Mouse (Mus musculus): Measurements from ENCODE around the gene Prkaca.
A peak's percentile ranks its signal among the peaks of the same experiment; 100 is the strongest.
"Not testable (repeated sequence)": the region's sequence is repeated elsewhere in the genome, so short reads cannot be mapped to it uniquely, and the experiment has no call there.

Prkaca gene

GRCm38 (mm10) chr8:83976101-83976630 is 3.4 kb downstream of the Prkaca start:
- no peak for DNase-seq

DNA sequence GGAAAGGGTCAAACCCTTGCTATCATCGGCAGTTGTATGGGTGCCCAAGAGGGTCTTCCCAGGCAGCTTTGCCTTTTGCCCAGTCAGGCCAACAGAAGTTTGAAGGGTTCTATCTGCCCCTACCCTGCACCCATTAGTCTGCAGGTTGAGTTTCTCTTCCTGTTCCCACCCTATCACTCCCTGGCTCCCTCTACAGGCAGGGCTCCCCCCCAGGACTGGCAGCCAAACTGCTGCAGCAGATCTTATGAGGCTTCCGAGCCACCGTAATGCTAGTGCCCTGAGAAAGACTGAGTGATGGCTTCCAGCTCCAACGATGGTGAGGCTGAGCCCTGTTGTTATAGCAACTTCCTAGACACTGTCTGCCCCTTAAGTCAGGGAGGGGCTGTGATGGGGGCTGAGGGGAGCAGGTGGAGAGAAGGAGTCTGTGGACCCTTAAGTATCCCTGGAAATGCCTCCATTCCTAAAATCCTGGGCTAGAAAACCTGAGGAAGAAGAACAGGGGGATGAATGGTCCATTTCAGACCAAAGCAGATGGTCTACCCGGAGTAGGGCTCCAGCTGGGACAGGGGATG is 4.1 kb downstream of the Prkaca start:
- DNase-seq, result no peak

GRCm38 (mm10) chr8:83977646-83978045 is 4.9 kb downstream of the Prkaca start:
- DNase-seq, result peak in 1 of 2 experiments; percentile 34

DNA sequence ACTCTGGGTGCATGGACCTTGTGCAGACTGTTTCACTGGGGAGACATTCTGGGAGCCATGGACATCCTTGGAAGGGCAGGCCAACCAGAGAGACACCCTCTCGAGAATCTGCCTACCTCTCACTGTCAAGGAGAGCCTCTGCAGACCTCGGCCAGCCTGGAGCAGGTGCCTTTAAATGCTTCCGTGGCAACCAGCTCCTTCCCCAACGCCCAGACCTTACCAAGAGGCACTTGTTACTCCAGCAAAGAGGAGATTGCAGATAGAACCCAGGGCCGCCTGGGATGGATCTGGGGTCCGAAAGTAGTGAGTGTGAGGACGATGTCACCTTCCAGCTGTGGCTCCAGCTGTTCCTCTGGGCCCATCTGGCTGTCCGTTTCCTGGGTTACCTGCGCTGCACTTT is 5.4 kb downstream of the Prkaca start:
- no peak for DNase-seq

DNA sequence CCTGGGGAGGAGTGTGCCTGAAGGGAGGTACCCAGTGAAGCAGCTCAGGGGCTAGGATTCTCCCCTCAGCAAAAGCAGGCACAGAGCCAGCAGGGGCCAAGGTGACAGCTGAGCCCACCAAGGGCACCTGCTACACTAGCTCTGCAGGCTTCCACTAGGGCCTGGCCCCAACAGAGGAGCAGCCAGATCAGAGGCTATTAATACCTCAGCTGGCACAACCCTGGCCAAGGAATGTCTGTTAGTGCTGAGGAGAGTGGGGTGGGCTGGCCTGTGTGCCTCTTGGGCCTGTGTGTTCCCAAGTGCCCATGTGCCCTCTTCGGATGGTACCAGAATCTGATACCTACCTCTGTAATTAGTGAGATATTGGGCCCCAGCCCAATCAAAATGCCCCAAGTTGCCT is 7.5 kb downstream of the Prkaca start:
- DNase-seq, result no peak

GRCm38 (mm10) chr8:83980845-83981244 is 8.1 kb downstream of the Prkaca start:
- DNase-seq, result no peak

GRCm38 (mm10) chr8:83981533-83981932 is 8.7 kb downstream of the Prkaca start:
- no peak for DNase-seq

- DNase-seq, result no peak
Observed at GRCm38 (mm10) chr8:83982449-83982848, 9.7 kb downstream of the Prkaca start.

GRCm38 (mm10) chr8:83983222-83983621 is 10.4 kb downstream of the Prkaca start:
- DNase-seq, result not testable (repeated sequence)

DNA sequence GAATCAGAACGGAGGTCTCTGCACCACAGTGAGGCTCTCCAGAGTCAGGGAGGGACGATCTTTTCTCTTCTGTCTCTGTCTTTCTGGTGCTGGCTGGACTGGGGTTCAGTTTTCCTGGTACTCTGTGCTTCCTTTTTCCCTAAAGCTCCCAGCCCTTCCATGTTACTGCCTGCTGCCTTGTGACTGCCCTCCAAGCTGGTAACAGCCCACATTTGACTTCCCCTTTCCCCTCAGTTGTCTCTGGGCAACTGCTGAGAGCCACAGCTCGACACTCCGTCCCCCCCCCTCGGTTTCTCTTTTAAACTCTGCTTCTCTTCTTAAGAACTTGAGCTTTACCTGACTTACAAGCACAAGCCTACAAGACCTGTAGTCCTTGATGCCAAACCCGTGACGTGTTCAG is 16.4 kb downstream of the Prkaca start:
- DNase-seq, result no peak

DNA sequence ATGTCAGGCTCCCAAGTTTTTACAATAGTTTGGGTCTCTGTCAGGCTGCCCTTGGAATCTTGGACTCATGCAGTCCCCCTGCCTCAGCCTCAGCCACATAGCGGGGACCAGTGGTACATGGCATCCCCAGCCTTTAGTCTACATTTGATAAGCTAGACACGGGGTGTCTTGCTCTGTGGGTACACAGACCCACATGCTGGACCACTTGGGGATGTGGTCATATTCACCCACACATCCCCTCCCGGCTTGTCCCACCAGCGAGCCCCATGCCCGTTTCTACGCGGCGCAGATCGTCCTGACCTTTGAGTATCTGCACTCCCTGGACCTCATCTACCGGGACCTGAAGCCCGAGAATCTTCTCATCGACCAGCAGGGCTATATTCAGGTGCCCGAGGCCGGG is 17.4 kb downstream of the Prkaca start:
- DNase-seq, result no peak

DNA sequence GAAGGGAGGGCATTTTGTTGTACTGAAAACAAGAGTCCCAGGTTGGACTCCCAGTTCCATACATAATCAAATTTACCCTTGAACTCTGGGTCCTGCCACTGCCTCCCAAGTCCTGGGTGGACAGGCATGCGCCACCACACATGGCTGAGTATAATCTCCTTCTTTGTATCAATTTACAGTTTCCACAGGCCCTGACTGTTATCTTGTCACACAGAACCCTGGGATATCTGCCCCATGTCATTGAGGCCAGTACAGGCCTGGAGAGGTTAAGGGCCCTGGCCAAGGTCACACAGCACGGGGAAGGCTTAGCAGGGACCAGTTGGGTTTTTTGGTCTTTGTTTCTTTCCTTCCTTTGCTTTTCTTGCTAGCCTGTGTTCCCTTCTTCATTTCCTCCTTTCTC is 19.7 kb downstream of the Prkaca start:
- no peak for DNase-seq

GRCm38 (mm10) chr8:83994030-83994429 is 21.2 kb downstream of the Prkaca start:
- no peak for DNase-seq

GRCm38 (mm10) chr8:83995973-83996372 is 23.2 kb downstream of the Prkaca start:
- DNase-seq, result peak in 1 of 2 experiments; percentile 24

DNA sequence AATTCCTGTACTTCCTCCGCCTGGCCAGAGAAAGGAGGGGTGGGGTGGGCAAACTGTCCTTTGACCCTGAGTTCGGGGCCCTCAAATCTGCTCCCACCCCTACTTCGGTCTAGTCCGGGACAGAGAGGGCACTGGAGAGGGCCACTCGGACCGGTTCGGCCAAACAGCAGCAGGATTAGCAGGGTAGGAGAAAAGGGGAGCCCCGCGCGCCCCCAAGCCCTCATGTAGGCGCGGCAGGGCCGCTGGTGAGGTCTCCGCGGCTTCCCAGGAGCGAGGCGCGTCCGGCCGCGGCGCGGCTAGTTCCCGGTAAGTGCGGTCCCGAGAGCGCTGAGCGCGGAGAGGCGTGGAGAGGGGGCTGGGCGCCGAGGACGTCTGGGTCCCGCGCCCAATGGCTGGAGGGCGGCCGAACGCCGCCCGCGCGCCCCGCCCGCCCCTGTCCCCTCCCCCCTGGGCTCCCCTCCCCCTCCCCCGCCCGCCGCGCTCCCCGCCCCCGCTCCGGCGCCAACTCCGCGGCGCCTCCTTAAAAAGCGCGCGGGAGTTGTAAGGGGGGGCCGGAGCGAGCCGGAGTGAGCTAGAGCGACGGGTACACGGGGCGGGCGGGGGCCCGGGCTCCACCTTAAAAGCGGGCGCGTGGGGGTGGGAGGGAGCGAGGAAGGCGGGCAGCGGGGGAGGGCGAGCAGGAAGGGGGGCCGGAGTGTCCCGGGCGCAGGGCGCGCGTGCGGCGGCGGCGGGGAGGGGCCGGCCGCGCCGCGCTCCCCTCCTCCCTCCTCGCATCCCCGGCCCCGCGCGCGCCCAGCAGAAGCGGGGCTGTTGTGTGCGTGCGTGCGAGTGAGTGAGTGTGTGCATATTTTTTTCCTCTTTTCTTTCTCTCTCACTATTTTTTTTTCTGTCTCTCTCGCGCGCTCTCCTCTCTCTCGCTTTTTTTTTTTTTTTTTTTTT is 24.0 kb downstream of the Prkaca start:
- DNase-seq, result peak; percentile 91 to 96

DNA sequence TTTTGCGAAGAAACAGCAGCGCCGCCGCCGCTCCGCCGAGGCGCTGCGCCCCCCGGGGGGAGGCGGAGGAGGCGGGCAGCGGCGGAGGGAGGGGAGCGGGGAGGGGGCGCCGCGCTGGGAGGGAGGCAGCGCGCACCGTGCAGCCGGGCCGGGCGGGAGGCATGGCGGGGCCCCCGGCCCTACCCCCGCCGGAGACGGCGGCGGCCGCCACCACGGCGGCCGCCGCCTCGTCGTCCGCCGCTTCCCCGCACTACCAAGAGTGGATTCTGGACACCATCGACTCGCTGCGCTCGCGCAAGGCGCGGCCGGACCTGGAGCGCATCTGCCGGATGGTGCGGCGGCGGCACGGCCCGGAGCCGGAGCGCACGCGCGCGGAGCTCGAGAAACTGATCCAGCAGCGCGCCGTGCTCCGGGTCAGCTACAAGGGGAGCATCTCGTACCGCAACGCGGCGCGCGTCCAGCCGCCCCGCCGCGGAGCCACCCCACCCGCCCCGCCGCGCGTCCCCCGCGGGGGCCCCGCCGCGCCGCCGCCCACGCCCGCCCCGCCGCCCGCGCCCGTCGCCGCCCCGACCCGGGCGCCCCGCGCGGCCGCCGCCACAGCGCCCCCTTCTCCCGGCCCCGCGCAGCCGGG is 24.8 kb downstream of the Prkaca start, which contains the start of gene Samd1:
Samd1 (plus strand) TSS at position 162 of the 631 bp plus-strand sequence.
- DNase-seq, result peak; percentile 70 to 80

- peak; percentile 74 to 79 for DNase-seq
Observed at GRCm38 (mm10) chr8:83998231-83999056, 25.7 kb downstream of the Prkaca start.

GRCm38 (mm10) chr8:83999057-83999705 is 26.4 kb downstream of the Prkaca start:
- no peak for DNase-seq

GRCm38 (mm10) chr8:83999825-84000224 is 27.0 kb downstream of the Prkaca start:
- DNase-seq, result no peak

DNA sequence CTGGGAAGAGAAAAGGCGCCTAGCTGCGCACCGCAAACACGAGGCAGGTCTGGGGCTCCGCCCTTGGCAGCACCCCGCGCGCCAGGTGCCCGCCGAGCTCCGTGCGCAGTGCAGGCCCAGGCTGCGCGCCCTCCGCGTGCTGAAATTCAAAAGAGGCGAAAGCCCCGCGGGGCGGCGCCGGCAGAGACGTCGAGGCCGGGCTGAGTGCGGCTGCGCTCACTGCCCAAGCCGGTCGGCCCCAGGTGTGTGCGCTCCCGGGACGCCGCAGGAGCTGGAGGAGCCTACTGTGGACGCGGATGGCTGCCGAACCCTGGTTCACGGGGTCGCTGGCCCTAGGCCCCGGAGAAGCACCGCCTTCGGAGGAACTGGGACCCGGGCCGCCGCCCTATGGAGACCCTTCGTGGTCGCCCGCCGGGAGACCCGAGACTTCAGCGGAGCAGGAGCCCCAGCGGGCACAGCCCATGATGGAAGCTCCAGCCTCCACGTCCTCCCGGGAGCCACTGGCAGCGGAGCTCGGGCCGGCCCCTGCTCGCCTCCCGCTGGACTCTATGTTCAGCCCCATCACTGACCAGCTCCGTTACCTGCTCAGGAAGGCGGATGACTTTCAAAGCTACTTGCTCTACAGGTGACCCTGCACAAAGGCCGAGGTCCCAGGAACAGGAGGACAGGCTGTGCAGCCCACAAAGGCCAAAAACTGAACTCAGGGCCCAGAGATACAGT is 28.6 kb downstream of the Prkaca start, which contains the start of gene 1700067K01Rik:
1700067K01Rik (plus strand) TSS at position 222 of the 720 bp plus-strand sequence.
- DNase-seq, result peak; percentile 23 to 25
